Mouse (Mus musculus) retina, adult 2 months (tissue): Measurements from ENCODE around the gene Als2.

Experiments
- DNase-seq: peaks from one replicate; pipeline ENCODE4 v3.0.0-alpha.2; 2012; ENCODE audit warnings: low read depth, low spot score

Gene Als2

GRCm38 (mm10) chr1:59212076-59212779 lies 24.8 kb downstream of the Als2 start:
- DNase-seq = no peak

GRCm38 (mm10) chr1:59211651-59212050 lies 25.4 kb downstream of the Als2 start:
- no peak for DNase-seq

DNA sequence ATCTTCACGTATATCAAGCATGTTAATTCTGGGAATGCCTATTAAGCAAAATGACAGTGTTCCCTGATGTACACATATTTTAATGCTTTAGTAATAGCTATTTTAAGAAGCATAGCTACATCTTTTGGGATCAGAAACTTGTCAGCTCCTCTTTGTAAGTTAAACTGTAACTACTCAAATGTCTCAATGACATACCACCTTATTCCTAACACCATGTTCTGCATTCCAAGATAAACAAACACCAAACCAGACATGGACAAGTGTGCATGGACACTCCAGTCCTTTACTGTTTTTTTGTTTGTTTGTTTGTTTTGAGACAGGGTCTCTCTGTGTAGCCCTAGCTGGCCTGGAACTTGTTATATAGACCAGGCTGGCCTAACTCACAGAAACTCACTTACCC lies 28.7 kb downstream of the Als2 start:
- no peak for DNase-seq

DNA sequence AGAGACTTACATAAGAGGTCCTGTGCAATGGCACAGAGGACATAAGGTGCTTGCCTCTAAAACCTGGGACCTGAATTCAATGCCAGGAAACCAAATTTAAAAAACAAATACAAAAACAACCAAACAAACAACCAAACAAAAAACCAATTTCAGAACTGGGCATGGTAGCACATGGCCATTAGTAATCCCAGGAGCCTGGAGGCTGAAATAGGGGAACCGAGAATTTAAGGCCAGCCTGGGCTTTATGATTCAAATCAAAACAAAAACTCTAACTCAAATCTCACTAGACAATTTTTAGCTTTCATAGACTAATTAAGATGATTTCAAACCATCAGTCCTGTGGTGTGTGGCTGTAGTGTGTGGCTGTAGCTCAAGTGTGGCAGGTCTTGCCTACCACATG lies 32.5 kb downstream of the Als2 start:
- no peak for DNase-seq

DNA sequence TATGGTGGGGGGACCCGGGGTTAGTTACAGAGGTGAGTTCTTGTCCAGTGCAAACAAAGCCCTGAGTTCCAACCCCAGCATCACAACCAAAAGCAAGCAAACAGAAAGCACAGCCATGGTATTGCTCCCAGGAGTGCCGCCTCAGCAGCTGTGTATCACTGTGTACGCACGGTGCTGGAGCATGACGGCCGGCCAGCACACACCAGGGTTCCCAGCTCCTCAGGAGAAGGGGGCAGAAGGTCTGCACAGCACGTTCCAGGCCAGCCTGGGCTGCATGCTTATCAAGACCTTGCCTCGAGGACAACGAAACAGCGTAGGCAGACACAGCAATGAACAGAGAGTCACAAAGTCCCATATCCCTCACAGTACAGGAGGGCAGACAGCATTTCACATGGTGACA lies 34.7 kb downstream of the Als2 start:
- no peak for DNase-seq

DNA sequence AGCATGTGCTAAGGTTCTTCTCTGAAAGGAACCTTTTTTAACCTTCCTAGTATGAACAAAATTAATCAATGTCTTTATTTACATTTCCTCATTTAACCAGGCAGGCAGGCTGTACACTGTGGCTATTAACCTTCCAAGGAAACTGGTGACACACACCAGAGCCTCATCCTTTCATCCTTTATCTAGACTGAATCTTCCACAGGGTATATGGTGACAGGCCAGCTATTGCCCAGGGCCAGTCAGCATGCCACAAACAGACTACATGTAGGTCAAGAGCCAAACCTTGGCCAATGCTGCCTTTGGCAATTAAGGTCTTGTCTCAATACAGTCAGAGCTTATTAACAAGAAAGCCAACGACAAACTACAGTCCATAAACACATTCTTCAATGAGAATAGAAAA lies 35.5 kb downstream of the Als2 start:
- DNase-seq = no peak

- DNase-seq = no peak
These were observed 36.1 kb downstream of the Als2 start for GRCm38 (mm10) chr1:59200960-59201359.

GRCm38 (mm10) chr1:59194979-59195378 lies 42.1 kb downstream of the Als2 start:
- no peak for DNase-seq

DNA sequence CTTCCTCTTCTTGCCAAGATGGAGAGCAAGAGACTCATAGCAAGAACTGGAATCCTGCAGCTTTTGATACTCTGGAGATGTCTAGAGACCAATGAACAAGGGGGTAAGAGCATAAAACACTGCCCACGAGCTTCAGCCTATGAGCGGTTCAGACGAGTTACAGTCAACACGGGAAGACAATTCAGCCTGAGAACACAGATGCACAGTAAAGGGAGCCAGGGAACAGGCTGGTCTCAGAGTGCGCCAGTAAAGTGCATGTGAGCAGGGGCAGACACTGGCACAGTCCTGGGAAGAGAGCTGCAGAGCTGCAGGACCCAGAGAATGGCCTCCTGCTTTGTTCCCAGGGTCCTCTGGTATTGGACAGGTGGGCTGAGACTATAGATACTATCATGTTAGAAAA lies 49.2 kb downstream of the Als2 start:
- DNase-seq = no peak

- no peak for DNase-seq
These were observed 50.7 kb downstream of the Als2 start for GRCm38 (mm10) chr1:59186317-59186716.

- no peak for DNase-seq
These were observed 51.6 kb downstream of the Als2 start for GRCm38 (mm10) chr1:59185410-59185809.

GRCm38 (mm10) chr1:59183045-59183444 lies 54.0 kb downstream of the Als2 start:
- no peak for DNase-seq

GRCm38 (mm10) chr1:59182373-59182772 lies 54.7 kb downstream of the Als2 start:
- DNase-seq = no peak

GRCm38 (mm10) chr1:59180003-59180402 lies 57.0 kb downstream of the Als2 start:
- no peak for DNase-seq

GRCm38 (mm10) chr1:59178401-59178800 lies 58.6 kb downstream of the Als2 start:
- no peak for DNase-seq

DNA sequence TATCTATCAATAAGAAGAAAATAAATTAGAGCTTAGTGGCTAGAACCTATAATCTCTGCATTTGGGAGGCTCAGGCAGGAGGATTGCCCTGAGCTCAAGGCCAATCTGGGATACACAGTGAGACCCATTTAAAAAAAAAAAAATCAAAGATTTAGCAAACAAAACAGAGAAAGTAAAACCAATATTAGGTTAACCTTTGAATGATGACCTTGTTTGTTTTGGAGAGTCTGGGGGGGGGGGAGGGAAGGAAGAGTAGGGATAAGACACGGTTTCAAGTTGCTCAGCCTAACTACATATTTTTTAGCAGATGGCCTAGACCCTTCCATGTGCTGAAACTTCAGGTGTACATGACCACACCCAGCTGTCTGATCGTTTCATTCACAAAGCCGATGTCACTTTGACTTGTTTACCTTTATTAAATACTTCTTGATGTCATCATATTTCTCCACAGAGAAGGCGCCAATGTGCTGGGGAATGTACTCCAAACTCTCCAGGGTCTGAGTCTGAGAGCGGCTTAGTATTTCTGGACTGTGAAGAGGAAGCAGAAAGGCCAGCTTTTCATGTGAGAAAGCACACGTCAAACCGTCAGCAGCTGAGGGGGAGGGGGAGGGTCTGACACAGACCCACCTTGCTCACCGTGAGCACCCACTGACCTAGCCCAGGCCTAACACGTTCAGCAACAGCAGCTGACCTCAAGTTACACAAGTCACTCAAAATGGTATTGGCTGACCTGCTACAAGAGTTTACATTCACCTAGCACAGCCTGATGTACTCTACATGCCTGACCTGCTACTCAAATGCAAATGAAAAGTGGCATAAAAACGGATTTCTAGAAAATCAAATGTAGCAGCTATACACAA lies 62.3 kb downstream of the Als2 start:
- no peak for DNase-seq

GRCm38 (mm10) chr1:59173023-59173422 lies 64.0 kb downstream of the Als2 start:
- no peak for DNase-seq

GRCm38 (mm10) chr1:59171875-59172274 lies 65.2 kb downstream of the Als2 start:
- DNase-seq = no peak

DNA sequence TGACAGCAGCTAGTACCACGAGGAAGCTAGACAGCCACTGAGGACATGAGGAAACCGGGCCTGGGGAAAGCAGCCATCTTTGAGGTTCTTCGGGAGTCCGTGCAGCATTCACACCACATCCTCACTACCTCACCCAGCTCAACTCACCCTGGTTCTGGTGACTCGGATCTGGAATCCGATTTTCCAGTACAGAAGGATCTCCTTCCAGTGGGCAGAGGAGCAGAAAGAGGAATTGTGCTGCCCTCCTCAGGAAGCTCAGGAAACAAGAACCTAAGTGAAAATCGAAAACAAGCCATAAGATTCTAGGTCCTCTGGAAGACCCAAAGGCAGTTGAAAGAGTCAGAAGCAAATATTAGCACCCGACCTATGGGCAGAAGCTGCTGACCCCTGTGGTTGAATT lies 66.7 kb downstream of the Als2 start:
- DNase-seq = no peak

GRCm38 (mm10) chr1:59169586-59169985 lies 67.4 kb downstream of the Als2 start:
- no peak for DNase-seq

DNA sequence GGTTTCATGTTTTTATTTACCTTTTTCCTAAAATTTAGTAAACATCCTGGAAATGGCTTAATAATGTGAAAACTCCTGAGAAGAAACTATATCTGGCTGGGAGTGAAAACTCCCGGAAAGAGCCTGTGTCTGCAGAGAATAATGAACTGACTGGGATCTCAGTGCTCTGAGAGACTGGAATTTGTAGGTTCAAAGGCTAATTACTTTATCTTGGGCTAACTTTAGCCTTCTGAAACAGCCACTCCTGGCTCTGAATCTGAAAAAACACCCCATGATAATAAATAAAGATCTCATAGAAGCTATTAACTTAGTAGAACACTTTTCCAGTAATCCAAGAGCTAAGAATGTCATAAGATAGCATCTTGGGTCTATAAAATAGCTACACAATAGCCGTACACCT lies 68.5 kb downstream of the Als2 start:
- DNase-seq = no peak

DNA sequence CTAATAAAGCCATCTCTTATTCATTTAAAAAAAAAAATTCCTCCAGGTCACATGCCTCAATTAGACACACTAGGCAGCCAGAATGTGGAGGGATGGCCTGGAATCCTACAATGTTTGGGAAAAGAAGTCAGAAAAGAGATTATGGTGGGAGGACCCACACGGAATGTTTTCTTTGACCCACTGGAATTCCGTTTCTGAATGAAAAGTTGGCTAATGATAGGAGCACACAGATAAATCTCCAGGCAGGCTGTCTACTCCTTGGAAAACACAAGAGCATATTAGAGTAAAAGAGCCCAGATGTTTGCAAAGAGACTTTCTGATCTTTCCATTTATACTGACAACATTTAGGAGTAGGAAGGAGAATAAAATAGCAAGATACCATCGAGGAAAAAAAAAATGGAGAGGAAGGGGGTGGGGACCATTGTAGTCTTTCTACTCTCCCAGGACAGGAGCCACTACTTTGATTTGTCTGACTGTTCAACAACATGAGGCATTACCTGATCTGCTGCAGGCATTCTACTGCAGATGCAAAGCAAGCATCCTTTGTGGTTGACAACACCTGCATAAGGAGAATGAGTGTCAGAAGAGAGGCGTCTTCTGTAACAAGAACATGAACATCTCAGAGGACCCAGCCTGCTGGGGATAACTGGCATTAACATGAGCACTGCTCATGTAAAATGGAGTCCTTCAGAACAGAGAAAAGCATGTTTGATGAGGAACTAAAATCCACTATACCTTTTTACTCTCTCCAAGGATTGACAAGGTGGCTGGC lies 69.2 kb downstream of the Als2 start:
- no peak for DNase-seq
